ENCODE assay signal across 8 mouse cellular contexts in genomic region chr17:5493809-5494208, GRCm38 (mm10). TPM values are rescaled to one million over a fixed set of nuclear protein-coding genes. Genes with fewer than 3 reads are reported as not detected.
A peak's percentile ranks its signal among the peaks of the same experiment; 100 is the strongest.
DNase-seq lines count a peak whose midpoint lies in the region; ATAC-seq and TF ChIP-seq lines count a peak whose summit lies in the region.

No protein-coding gene starts in this region.

- H3K27me3 ChIP-seq in hindbrain, embryonic 10.5 days (ENCODE audit: insufficient read depth, poor library complexity, severe bottlenecking): peaks cover 37% of the 10 kb centered on the region
- peaks cover 17% of the 10 kb centered on the region; the same call in 1 of the 2 replicates for H3K27me3 ChIP-seq in limb, embryonic 15.5 days
- H3K27me3 ChIP-seq in small intestine, adult 2 months (ENCODE audit: control insufficient read depth, insufficient read depth, low read length): no peaks in the 10 kb centered on the region

- H3K27ac ChIP-seq in bone marrow, adult 2 months (ENCODE audit: control insufficient read depth, insufficient read depth, low read depth, low read length, poor library complexity): peak overlapping the region; percentile 97; the same call in 1 of the 2 replicates
- H3K27ac ChIP-seq in hindbrain, embryonic 10.5 days: 0 out of 2 replicates have a peak overlapping the region, but pooled peaks have one; percentile 90
- H3K27ac ChIP-seq in limb, embryonic 15.5 days: no peak overlapping the region
- H3K27ac ChIP-seq in small intestine, adult 2 months (ENCODE audit: insufficient read depth, low read depth, low read length): no peak overlapping the region

- TF ChIP-seq CTCF in bone marrow, adult 2 months (IDR thresholded peaks at IDR 0.05; ENCODE audit: control insufficient read depth, insufficient read depth, low read length): no peak
- no peak for TF ChIP-seq CTCF in small intestine, adult 2 months (IDR thresholded peaks at IDR 0.05; ENCODE audit: extremely low read depth, insufficient read length, insufficient replicate concordance, low read depth, low read length)

- TF ChIP-seq POLR2A in bone marrow, adult 2 months (IDR thresholded peaks at IDR 0.05; ENCODE audit: borderline replicate concordance, control insufficient read depth, low read depth, low read length): no peak
- TF ChIP-seq POLR2A in small intestine, adult 2 months (IDR thresholded peaks at IDR 0.05; ENCODE audit: low read depth, low read length): no peak

- H3K36me3 ChIP-seq in hindbrain, embryonic 10.5 days: no peaks in the 10 kb centered on the region
- H3K36me3 ChIP-seq in limb, embryonic 15.5 days: no peaks in the 10 kb centered on the region
- no peaks in the 10 kb centered on the region for H3K36me3 ChIP-seq in small intestine, adult 2 months (ENCODE audit: control insufficient read depth, insufficient read depth, low read length)

- peak; percentile 47 for DNase-seq in CD4-positive, CD25-positive, alpha-beta regulatory T cell, adult 2 months (ENCODE audit: low read depth, low spot score)
- DNase-seq in hindbrain, embryonic 10.5 days (ENCODE audit: low spot score): no peak
- no peak for DNase-seq in left cerebral cortex, adult 18-20 months (ENCODE audit: low spot score in 2 of 2)
- DNase-seq in retina, embryonic 14.5 days (ENCODE audit: low spot score): no peak

- H3K9me3 ChIP-seq in hindbrain, embryonic 10.5 days: no peaks in the 10 kb centered on the region
- H3K9me3 ChIP-seq in limb, embryonic 15.5 days: no peaks in the 10 kb centered on the region

- H3K4me2 ChIP-seq in limb, embryonic 15.5 days: peak overlapping the region; percentile 95

- ATAC-seq in CD4-positive, CD25-positive, alpha-beta regulatory T cell, adult 4 months: no peak
- ATAC-seq in limb, embryonic 15.5 days (ENCODE audit: insufficient number of reproducible peaks, low FRiP score, low TSS enrichment, low read depth): no peak

- WGBS in bone marrow, adult 2 months: 11% methylated on average over 4 of the region's 4 CpGs
- WGBS in hindbrain, embryonic 10.5 days: 18% methylated on average over 4 of the region's 4 CpGs
- 25% methylated on average over 4 of the region's 4 CpGs for WGBS in limb, embryonic 15.5 days
- 11% methylated on average over 4 of the region's 4 CpGs for WGBS in small intestine, adult 2 months

- H3K4me1 ChIP-seq in bone marrow, adult 2 months (ENCODE audit: control insufficient read depth, insufficient read depth, low read length): peaks cover 2% of the 10 kb centered on the region
- H3K4me1 ChIP-seq in hindbrain, embryonic 10.5 days (replicated peaks): peaks cover 23% of the 10 kb centered on the region
- H3K4me1 ChIP-seq in limb, embryonic 15.5 days: peaks cover 18% of the 10 kb centered on the region
- no peaks in the 10 kb centered on the region for H3K4me1 ChIP-seq in small intestine, adult 2 months (ENCODE audit: control insufficient read depth, insufficient read depth, insufficient read length, low read length)

- no peak overlapping the region for H3K9ac ChIP-seq in limb, embryonic 15.5 days

- peak overlapping the region; percentile 93 for H3K4me3 ChIP-seq in bone marrow, adult 2 months (replicated peaks; ENCODE audit: control insufficient read depth, low read depth, low read length)
- H3K4me3 ChIP-seq in hindbrain, embryonic 10.5 days: peak overlapping the region; percentile 71
- peak overlapping the region; percentile 65 for H3K4me3 ChIP-seq in limb, embryonic 15.5 days
- peak overlapping the region; percentile 90 for H3K4me3 ChIP-seq in small intestine, adult 2 months (ENCODE audit: low read depth, low read length)

RNA-seq across cellular contexts. Expression of gene Zdhhc14, which starts 1.5 kb away (rescaled TPM):
- polyA plus RNA-seq in CD4-positive, CD25-positive, alpha-beta regulatory T cell, adult 4 months (2017; shearing (Covaris generic)): under 1 TPM in 1 of 2 experiments, not detected in 1; 0.19 TPM
- 14.1 and 22.3 TPM in 2 replicates for polyA plus RNA-seq in bone marrow, adult 2 months (2011; ENCODE audit: insufficient read depth, insufficient read length, low replicate concordance, missing spikeins)
- polyA plus RNA-seq in hindbrain, embryonic 10.5 days (2016; fragmentation: Nextera tagmentation; extraction: Ambion mirVana): 1.3 and 2.2 TPM in 2 replicates
- polyA plus RNA-seq in limb, embryonic 15.5 days (2015; fragmentation: Nextera tagmentation; extraction: Ambion mirVana): 4.4 and 5.1 TPM in 2 replicates
- 1.9 and 2.9 TPM in 2 replicates for polyA plus RNA-seq in small intestine, adult 2 months (2012; rRNA removed)
- total RNA-seq in left cerebral cortex, adult 18-20 months (2021): 10 to 100 TPM; 36.1 to 48.7 TPM

RNA-seq across cellular contexts. Expression of gene Tmem242, which starts 53.8 kb away (rescaled TPM):
- 10 to 100 TPM; 44.8 to 56.7 TPM for polyA plus RNA-seq in CD4-positive, CD25-positive, alpha-beta regulatory T cell, adult 4 months (2017; shearing (Covaris generic))
- 22.8 and 33.6 TPM in 2 replicates for polyA plus RNA-seq in bone marrow, adult 2 months (2011; ENCODE audit: insufficient read depth, insufficient read length, low replicate concordance, missing spikeins)
- polyA plus RNA-seq in hindbrain, embryonic 10.5 days (2016; fragmentation: Nextera tagmentation; extraction: Ambion mirVana): 131 and 143 TPM in 2 replicates
- 94.6 and 116 TPM in 2 replicates for polyA plus RNA-seq in limb, embryonic 15.5 days (2015; fragmentation: Nextera tagmentation; extraction: Ambion mirVana)
- 2.1 and 3.7 TPM in 2 replicates for polyA plus RNA-seq in small intestine, adult 2 months (2012; rRNA removed)
- 10 to 100 TPM; 76.2 to 79.1 TPM for total RNA-seq in left cerebral cortex, adult 18-20 months (2021)

Comparison
In these comparisons a context has a peak if more than half of its experiments do, and no peak if none do; other contexts are left out.
1. H3K27ac ChIP-seq: peak in bone marrow, adult 2 months (single experiment) and hindbrain, embryonic 10.5 days (single experiment); none in limb, embryonic 15.5 days (single experiment) and small intestine, adult 2 months (single experiment).
2. Peak in every context shown above with its lines, with median percentiles within 50 percentile points of each other: H3K4me3 ChIP-seq.